Mouse (Mus musculus) thymus, postnatal 14 days (tissue): ENCODE results near the gene Rcor3.
A peak's percentile ranks its signal among the peaks of the same experiment; 100 is the strongest.

Experiments
- DNase-seq: peaks from one replicate; pipeline ENCODE4 v3.0.0; 2021

The Rcor3 gene

GRCm38 (mm10) chr1:192092879-192093660, 44.8 kb downstream of the Rcor3 start:
- peak; percentile 88 for DNase-seq

GRCm38 (mm10) chr1:192091806-192092772, 45.8 kb downstream of the Rcor3 start, which contains the start of gene Traf5:
Traf5 (minus strand) TSS chr1:192092559.
- peak; percentile 100 for DNase-seq

DNA sequence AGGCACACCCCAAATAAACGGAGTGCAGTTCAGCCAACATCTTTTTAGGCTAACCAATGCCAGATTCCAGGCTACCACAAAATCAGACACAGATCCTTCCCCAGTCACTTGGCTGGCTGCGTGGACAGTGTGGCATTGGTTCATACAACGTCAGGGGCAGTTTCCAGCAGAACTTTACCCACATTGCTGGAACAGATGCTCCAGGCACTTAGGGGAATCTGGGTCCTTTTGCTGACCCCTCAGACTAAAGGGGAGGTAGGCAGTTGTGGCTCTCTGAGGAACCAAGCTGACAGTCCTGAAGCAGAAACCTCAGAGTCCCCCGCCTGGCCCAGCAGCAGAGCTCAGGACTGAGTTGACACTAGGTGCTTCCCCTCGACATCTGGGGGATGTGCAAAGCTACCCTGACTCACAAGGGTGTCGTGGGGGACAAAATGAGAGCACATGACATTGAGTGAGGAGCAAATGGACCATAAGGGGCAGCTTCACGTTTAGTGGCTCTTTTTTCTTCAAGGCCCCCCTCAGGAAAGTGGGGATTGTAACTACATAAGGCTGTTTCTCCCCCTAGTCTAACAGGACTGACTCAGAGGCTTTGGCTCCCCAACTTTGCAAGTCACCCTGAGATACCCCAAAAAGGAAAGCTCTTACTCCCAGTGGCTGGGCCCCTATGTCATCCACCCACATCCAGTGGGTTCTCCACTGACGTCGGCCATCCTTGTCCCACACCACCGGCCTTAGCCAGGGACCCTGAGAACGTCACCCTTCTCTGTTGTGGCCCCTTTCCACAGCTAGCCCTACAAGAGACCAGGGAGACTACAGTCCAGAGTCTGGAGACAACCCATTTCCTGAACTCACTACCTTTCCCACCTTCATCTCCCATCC, 46.9 kb downstream of the Rcor3 start:
- DNase-seq: no peak

- DNase-seq: no peak
Measured at GRCm38 (mm10) chr1:192090281-192090680, 47.6 kb downstream of the Rcor3 start.

- DNase-seq: no peak
Measured at GRCm38 (mm10) chr1:192089208-192090166, 48.4 kb downstream of the Rcor3 start.

DNA sequence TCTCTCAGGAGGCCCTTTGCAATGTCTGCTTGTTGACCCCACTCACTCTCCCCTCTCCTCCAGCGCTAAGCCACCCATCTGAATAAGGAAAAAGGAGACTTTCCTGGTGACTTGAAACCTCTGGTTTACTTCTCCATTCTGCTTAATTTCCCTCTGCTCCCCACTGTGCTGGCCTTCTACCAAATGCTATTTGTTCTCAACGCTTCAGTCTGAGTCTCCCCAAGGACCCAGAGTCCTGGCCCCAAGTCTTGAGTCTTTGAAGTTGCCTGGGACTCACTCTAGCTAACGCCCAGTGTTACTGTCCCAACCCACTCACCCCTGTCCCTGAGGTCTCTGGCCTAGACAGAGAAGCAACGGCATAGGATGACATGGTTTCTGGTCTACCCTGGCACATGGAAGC, 49.9 kb downstream of the Rcor3 start:
- DNase-seq: no peak

DNA sequence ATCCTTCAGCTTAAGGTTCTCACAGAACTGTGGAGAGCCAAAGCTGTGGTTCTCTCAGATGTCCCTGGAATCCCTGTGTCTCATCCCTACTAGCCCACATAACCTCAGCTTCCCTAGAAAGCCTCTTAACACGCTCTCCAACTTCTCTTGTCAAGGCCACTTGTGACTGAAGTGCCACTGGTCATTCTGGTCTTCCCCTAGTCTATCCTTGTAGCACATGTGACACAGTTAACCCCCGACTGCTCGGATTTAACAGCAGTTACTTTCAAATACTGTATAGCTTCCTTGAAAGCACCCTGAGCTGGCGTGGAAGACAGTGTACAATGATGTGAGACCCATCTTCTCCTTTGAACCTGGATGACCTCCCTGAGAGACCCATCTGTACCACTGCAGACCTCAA, 50.8 kb downstream of the Rcor3 start:
- no peak for DNase-seq

- peak; percentile 70 for DNase-seq
Measured at GRCm38 (mm10) chr1:192086279-192087037, 51.4 kb downstream of the Rcor3 start.

DNA sequence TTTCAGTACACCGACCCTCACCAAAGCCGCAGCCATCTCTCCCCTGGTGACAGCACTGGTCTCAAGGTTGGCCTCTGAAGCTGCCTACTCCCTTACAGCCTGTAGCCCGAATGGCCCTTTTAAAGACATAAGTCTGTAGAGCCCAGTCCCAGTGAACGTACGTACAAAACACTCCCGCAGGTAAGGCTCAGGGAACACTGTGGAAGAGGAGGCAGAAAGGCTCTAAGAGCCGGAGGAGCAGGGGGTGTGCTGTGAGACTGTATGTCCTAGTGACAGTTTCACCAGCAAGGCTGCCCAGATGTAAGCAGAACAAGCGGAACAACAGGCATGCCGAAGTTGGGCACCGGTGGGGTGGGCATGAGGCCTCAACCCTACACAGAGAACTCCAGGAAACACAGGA, 52.6 kb downstream of the Rcor3 start:
- no peak for DNase-seq

- no peak for DNase-seq
Measured at GRCm38 (mm10) chr1:192082646-192083045, 55.2 kb downstream of the Rcor3 start.

DNA sequence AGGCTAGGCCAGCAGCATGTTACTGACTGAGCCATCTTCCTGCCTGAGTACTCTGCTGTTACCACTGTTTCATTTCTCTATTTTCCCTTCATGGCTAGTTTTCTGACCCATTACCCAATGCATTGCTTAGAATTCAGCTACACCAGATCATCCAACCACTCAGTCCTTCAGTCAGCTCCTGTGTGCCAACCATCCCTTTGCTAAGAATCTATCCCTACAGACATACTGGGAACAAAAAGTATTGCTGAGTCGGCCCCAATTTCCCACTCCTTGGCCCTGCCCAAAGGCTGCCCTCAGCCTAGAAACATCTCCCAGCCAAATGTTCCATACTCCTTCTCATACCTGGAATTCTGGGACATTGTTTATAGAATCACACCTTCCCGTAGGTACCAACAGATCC, 56.7 kb downstream of the Rcor3 start:
- no peak for DNase-seq

GRCm38 (mm10) chr1:192079121-192079520, 58.7 kb downstream of the Rcor3 start:
- no peak for DNase-seq

DNA sequence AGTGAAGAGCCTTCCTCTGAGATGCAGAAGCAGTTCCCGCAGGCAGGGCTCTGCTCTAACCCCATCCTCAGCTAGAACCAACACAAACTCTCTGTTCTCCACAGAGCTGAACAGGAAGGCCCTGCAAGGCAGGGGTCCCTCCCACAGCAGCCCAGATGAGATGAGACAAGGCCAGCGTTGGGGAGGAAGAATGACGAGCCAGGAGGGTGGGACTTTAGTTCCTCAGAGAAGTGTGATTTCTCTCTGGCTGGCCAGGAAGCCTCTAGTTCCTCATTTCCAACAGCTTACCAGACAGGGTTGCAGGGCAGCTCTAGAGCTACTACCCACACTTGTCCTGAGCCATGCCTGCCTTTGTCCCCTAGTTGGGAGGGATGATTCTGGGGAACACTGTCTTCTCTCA, 59.5 kb downstream of the Rcor3 start:
- DNase-seq: peak; percentile 50

- DNase-seq: no peak
Measured at GRCm38 (mm10) chr1:192076796-192077535, 60.9 kb downstream of the Rcor3 start.

DNA sequence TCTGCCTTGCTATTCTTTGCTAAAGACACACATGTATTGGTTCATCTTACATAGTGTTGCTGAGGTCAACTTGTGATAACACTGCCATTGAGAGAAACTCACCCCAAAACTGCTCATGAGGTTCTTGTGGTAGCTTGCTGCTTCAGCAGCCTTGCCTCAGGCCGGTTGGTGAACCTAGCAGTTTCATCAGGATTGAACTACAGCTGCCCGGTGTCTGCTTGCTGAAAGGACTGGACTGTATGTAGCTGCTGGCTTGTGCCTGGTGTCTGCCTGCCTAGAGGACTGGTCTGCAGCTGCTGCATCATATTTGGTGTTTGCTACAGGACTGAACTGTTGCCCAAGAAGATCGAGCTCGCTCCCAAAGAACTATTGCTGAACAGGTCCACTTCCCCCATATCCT, 61.8 kb downstream of the Rcor3 start:
- DNase-seq: no peak

GRCm38 (mm10) chr1:192074824-192075223, 63.0 kb downstream of the Rcor3 start:
- no peak for DNase-seq

- no peak for DNase-seq
Measured at GRCm38 (mm10) chr1:192072426-192072825, 65.4 kb downstream of the Rcor3 start.

GRCm38 (mm10) chr1:192070618-192071051, 67.2 kb downstream of the Rcor3 start:
- no peak for DNase-seq

DNA sequence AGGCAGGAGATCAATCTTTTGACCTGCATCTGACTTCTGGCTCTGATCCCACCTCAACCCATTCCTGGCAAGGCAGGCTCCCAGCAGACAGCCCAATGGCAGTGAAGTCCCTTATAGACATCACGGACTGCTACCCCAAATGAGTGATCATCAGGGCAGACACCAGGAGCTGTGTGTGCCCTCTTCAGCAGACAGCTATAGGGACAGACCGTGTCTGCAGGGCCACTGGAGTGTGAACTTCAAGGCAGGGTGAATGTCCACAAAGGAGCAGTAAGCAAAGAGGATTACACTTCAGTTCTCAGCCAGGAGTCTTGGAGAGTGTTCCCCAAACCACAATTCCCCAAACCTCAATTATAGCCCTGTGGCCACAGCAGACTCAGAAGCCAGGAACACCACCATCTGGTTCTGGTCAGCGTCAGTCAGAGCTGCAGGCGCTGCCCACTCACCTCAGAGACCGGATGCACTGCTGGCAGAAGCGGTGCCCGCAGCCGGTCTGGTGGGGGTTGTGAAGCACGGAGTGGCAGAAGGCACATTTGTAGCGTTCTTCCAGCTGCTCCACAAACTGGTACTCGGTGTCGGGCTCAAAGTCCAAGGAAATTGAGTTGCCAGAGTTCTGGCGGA, 67.8 kb downstream of the Rcor3 start:
- no peak for DNase-seq
